Mouse (Mus musculus) 3134 (cell line): Measurements from ENCODE around the gene Naif1.

Source experiments
- DNase-seq: peaks from one replicate; pipeline ENCODE4 v3.0.0-alpha.2; 2011; ENCODE audit warnings: low spot score; ENCODE audit not compliant: insufficient read length; ENCODE audit errors: extremely low read depth

Gene Naif1

DNA sequence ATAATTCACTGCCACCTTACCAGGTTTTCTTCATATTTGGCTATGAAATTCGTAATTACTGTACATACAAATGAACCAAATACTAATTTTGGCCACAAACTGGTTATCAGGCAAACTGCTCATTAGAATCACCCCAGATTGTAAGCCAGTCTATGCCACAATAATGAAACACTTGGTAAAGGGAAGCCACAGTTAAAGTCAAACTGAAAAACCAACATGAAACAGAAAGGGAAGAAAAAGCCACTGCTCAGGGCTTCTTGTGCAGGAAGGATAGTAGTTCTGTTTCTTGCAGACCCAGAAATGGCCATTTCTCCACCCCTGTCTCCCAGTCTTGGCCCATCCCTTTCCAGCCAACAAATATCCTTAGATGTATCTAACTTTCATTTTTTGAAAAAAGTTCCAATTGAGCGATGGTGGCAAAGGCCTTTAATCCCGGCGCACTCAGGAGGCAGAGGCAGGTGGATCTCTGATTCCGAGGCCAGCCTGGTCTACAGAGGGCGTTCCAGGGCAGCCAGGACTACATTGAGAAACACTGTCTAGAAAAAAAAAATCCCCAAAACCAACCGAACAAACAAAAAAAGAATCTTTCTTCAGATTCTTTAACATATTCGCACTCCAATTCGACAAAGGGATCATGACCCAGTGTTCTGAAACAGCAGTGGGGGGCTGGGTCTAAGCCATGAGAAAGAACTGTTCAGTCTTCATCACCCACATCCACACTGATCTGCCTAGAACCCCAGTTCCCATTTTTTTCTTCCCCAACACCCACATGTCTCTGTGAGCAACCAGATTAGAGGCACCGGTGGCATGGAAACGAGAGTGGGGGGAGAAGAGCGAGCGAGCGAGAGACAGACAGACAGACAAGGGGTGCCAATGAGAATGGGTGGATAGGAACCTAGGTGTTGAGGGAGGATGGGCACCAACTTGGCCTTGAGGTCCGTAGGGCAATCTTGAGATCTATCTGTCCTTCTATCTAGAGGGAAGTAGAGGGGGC, at the start of gene Naif1:
Gene Naif1, plus strand, starts transcription at position 697 of the 994 bp plus-strand sequence.
- no peak for DNase-seq

DNA sequence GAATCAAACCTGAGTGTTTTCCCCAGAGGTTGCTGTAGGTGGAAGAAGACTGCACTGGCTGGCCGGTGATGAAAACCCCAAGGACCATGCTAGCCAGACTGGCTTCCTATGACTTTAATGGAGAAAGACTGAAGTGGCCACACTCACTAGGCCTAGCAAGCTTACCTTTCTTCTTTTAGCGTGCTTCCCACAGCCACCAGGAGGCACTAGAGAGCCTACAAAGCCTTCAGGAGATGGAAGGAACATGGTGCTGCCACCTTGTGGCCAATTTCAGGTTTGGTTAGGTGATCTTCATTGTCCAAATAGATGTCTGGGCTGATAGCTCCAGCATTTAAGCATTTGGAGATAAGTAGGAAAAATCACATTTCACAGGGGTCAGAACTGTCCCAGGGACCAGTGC, 45.6 kb upstream of the Naif1 start:
- peak; percentile 44 for DNase-seq

DNA sequence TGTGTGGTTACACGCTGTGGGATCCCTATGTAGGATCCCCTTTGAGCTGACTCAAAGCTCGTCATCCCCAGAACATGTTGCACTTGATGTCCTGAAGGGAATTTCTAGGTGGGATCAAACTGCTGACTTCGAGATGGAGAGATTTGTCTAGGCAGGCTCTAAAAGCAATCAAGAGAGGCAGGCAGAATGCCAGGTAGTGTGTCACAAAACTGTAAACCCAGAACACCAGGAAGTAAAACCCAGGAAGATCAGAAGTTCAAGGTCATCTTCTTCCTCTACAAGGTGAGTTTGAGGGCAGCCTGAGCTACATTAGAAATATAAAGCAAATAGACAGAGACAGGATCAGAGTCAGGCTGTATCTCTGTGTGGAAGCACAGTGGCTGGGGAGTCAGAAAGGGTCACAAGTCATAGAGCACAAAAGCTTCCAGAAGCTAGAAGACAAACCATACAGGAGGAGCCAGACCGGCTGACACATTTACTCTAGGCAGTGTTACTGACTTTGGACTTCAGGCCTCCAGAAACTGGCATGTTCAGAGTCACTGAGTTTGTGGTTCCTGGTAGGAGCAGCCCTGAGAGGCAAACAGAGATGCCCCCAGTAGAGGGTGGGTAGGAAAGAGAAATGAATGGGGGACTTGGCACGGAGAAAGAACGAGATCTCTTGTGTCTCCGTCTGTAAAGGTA, 43.0 kb upstream of the Naif1 start:
- no peak for DNase-seq

DNA sequence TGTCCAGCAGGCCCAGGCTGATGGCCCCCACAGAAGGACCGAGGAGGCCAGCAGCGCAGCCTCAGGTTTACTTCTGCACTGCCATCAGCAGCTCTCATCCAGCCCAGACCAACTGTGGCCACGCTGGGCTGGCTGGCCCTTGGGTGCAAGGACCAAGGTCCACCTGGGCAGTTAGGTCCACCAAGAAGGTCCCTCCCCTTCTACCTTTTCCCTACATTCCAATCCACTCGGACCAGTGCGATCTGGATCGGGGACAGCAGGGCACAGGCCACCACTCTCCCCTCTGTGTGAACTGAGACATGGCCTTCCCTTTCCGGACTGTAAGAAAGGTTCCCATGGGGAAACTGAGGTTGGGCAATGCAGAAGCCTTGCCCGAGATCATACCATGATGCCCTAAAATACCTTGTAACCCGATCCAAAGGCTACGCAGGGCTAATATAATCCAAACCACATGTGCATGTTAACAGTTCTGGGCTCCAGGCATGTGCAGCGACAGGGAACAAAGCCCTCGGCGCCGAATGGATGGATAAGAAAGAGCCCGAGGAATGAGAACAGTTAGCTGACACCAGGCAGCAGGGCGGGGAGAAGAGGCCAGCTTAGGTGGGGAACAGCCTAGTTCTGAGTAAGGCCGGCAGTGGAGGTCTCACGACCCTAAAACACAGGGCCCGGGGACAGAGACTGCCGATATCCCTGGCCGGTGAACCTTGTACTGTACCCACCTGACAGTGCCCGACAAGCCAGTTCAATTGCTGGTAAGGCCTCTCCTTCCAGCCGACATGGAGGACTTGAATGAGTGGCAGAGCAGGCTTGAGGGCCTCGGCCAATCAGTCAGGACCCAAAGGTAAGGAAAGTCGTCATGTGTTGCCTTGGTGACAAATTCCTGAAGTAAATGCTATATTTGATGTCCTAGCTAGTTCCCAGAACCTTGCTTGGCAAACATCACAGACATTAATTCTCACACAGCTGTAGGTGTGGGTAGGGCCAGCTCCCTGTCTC, 41.5 kb upstream of the Naif1 start:
- no peak for DNase-seq

DNA sequence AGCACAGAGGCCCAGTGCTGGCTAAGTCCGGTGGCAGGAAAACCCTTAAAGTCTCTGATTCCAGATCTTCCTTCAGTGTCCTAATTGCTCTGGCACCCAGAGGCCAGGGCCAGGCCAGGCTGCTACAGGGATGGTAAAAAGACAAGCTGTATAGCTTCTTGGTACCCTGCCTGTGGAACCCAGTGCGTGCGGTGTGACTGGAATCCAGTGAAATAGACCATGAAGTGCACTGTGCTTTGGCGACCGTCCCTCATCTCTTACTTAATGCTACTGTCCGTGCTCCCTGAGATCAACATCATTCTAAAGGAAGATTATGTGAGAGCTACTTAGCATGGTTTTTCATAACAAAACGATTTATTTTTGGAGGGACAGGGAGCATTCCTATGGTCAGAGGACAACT, 38.9 kb upstream of the Naif1 start:
- DNase-seq: no peak

DNA sequence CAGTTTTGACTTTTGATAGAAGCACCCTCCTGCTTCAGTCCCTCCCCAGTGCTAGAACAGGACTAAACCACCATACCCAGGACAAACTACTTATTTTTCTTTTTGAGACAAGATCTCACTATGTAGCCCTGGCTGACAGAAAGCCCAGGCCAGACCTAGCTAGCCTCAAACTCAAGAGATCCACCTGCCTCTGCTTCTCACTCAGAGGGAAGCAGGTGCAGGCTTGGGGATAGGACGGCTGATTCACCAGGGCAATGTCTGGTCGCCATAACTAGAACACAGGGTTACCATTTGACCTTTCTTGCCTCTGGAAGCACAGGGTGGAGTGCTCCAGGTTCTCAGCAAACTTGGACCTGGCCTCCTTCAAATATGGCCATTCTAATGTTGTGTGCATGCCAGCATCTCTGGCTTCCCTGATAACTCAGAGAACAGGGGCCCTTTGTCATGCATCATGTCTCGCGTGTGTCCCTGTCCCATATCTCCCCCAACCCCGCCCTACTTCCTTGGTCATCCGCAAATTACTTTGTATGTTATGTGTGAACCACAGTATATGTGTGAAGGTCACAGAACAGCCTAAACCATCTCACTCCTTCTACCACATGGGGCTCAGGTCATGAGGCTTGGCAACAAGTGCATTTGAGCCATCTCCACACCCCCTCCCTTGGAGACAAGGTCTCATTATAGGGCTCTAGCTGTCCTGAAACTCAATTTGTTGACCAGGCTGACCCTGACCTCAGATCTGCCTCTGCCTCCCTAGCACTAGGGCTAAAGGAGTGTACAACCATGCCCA, 37.3 kb upstream of the Naif1 start:
- no peak for DNase-seq

DNA sequence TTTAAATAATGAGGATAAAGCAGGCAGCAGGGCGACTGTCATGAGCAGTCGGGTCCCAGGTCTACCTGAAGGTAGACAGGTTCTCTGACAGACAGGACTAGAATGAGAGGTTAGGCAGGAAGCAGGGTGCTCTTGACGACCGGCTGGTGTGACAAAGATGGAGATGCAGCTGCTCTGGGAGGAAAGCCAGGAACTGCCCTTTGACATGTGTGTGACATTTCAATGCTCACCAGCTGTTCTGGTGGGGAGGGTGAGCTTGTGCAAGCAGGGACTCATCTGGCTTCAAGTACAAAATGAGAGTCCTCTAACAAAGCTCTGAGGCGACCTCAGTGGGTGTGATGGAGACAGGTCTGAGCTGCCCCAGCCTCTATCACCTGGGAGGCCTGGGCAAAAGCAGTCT, 36.3 kb upstream of the Naif1 start:
- DNase-seq: no peak

DNA sequence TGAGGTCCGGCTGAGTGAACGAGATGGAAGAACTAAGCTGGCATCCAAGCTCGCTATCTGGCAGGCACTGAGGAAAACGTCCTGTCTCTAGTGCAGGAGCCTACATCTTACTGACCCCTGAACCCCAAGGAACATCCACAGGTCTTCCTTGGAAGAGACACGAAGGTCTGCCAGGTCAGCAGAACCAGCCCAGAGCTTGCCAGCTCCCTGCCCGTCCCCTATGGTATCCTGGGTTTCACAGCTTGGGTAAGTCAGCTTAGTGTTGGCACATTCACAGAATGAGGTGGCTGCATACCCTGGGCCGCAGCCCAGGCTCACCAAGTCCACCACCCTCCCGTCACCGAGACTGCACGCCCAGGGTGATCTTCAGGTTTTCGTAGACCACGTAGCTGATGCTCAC, 34.5 kb upstream of the Naif1 start:
- no peak for DNase-seq

DNA sequence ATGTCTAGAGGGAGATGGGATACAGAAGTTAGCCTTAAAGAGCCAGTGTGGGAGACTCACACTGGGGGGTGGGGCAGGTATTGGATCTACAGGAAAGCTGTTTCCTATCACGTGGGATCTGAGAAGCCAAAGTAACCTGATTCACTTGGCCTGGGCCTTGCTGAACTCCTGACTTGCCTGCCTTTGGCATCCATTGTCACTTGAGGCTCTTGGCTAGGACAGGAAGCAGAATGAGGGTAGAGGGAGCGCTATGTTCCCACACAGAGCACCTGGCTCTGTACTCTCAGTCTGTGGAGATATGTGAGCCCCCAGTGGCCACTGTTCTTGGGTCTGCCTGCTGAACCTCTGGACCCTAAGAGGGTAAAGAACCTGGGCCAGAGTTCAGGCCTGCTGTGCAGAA, 33.7 kb upstream of the Naif1 start:
- DNase-seq: no peak

DNA sequence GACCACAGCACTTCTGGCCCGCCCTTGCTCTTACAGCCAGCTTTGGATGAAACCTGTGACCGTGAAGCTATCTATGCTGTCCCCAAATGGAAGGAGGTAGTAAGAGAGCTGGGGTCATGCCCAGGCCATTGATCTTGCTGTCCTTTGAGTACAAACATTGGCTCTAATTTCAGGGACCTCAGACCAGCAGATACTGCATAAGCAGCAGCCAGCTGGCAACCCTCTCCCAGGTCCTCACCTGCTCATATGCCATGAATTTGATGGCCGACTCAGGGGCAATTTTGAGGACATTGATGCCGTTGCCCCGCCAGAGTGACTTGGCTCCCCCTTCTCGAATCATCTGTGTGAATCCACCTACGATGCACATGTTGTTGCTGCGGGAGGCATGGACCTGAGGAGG, 32.8 kb upstream of the Naif1 start:
- DNase-seq: no peak

DNA sequence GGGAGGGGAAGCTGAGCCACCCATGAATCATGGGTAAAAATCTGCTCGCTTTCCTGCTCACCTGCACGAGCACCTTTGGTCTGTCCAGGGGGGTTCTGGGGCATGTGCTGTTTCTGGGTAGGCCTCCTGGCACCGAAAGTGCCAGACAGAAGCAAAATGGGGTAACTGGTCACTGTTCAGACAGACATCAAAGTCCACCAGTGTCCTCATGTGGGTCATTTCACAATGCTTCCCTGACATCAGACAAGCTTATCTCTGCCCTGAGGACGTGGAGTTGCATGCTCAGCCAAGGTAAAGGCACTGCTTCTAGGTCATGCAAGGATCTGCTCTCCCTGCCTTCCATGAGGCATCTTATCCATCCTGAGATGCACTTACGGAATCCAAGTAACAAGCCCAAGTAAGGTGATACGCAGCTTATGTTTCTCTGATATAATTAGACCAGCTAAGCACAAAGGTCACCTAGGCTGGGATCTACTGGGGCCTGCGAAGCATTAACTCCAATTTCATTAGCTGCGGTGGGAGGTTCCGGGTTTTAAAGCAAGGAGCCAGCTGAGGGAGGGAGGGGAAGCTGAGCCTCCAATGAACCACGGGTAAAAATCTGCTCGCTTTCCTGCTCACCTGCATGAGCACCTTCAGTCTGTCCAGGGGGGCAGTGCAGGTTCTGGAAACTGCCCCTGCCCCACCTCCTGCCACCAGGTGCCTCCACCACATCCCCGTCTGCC, 31.7 kb upstream of the Naif1 start:
- no peak for DNase-seq

DNA sequence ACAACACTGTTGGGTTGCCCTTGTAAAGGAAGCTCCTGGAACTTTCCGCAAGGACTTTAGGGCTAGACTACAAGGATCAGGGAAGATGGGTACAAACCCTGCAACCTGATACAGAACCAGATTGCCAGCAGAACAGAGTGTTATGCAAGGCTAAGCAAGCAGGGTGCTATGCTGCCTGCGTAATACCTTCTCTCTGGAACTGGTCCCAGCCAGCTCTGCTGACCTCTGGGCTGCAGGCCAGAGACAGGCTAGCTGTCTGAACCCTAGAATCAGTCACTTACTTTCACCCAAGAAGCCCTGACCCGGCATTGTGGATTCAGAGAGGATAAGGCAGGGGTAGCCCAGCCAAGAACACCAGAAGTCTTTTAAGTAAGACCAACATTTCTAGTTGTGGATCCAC, 30.9 kb upstream of the Naif1 start:
- no peak for DNase-seq

DNA sequence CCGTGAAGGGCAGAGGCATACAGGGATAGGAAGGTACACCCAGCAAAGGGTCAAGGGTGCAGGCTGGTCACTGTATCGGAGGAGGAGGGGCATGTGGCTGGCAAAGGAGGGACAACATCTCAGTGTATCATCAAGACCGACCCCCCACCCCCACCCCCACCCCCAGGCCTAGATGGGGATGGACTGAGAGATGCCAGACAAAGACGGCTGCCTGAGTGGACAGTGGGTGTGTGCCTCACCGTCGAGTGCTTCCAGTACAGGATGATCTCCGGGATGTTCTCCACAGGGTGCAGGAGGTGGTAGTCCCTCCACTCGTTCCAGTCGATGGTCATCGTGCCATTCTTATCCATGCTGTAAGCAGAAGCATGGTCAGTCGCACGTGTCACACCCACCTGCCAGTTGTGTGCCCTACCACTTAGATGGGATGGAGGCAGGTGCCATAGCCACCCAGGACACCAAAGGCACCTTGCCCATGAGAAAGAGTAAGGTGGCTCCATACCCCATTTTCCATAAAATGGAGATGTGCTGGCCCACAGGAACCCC, 30.1 kb upstream of the Naif1 start:
- DNase-seq: no peak

DNA sequence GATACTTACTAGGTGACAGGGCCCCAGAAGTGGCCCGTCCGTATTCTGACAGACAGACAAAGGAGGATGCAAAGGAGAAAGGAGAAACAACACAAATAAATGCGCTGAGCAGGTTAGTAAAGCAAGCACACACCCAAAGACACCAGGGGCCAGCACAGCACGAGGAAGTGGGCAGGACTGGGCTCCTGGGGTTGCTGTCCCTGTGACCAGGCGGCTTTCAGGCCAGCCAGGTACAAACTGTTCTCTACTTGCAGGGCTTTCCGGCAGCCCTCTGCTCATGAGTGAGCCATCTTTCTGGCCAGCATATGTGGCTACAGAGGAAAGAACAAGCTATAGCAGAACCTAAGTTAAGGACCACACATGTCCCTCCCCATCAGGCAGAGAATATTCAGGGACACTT, 29.6 kb upstream of the Naif1 start:
- no peak for DNase-seq

DNA sequence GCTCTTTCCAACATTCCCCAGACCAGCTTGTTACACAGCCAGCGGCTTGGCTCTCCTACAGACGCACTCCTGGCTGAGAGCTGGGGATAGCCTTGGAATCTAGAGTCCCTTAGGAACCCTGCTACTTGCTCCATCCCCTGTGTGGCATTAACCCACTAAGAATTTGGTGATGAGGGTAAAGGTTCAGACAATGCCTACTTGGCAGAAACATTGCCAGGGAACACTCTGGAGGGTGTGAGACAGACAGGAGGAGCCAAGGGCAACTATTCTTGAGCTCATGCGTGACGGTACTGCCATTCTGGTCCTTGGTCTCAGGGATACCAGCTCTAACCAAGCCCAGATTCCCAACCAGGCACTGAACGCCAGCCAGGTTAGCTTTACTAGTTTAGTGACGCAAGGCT, 28.4 kb upstream of the Naif1 start:
- no peak for DNase-seq

DNA sequence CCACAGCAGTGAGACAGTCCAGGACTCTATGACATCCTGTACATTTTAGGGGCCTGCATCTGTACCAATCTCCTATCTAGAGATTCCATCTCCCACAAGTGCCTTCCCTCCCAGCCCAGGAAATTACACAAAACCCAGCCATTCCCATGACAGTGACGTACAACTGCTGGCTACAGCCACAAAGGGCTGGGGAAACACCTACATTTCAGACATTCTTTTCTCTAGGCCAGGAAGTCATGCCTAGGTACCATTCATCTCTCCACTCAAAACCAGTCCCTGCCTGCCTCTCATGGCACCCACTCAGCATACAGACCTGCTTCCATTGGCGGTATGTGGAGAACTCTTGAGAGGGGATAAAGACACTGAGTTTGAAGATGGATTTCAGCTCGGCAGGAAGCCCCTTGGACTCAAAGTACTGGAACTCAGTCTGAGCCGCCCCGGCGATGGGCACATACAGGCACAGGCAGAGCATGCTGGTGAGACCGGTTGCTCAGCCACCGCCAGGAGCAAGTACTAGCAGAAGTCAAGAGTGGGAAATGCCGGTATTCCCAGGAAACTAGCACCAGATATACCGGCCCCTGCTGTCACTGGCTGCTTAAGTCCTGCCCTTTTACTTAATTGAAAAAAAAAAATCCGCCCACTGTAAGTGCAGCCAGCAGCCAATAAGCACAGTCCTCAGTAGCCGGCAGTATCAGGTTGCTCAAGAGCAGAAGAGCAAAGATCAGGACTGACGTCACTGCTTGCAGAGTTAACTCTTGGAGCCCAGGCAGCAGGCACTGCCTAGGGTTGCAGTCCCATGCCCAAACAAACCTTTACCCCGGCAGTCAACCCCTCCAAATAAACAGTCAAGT, 26.6 kb upstream of the Naif1 start:
- DNase-seq: peak; percentile 78

DNA sequence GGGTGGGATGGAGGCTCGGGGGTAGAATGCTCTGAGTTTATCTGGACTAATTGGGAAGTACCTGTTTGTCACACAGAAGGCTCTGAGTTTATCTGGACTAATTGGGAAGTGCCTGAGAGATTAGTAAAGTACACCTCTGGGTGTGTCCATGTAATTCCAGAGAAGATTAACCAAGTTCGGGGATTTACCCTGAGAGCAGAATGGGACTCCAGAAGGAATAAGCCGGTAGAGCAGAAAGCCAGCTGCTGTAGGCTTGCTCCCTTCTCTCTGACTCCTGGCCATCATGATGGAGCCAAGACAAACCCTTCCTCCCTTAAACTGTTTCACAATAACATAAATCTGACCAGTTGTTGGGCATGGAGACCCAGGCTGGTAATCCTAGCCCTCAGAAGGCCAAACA, 25.5 kb upstream of the Naif1 start:
- DNase-seq: no peak

DNA sequence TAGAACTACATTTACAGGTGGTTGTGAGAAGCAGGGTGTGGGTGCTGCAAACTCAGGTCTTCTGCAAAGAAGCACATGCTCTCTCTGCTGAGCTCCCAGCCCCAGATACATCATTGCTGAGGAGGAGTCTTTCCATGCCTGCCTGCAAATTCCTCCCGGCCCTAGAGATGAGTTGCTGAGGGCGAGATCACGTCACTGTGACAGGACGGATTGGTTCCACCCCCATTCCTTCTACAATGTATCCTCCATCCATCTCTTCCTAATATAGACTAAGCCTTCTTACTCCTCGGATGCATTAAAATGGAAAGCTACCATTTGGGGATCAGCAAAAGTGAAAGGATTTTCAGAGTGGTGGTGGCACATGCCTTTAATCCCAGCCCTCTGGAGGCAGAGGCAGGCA, 24.7 kb upstream of the Naif1 start:
- no peak for DNase-seq
